Mouse (Mus musculus): ENCODE results near the gene Pibf1. TPM values are rescaled to one million over a fixed set of nuclear protein-coding genes. Genes with fewer than 3 reads are reported as not detected.

Gene Pibf1
- total and polyA plus RNA-seq, 2 experiments from 2014 or later: 4.7 to 10.5 TPM

- TF ChIP-seq CTCF (IDR thresholded peaks at IDR 0.05; ENCODE audit: low read depth) (no peak), EP300 (IDR thresholded peaks at IDR 0.05; ENCODE audit: low read depth) (no peak)
- Histone ChIP-seq H3K36me3 (replicated peaks; ENCODE audit: control insufficient read depth, insufficient read depth, low read length) (no peaks in the 10 kb centered on the region), H3K4me1 (ENCODE audit: control insufficient read depth, insufficient read depth) (no peaks in the 10 kb centered on the region), H3K27ac (ENCODE audit: low read depth) (no peak overlapping the region), H3K4me3 (ENCODE audit: low read depth, low read length) (no peak overlapping the region), H3K9ac (replicated peaks; ENCODE audit: low read depth, low read length) (no peak overlapping the region), H3K4me2 (ENCODE audit: low read depth, low read length) (no peak overlapping the region), H3K9me3 (replicated peaks; ENCODE audit: control insufficient read depth, low read length) (no peaks in the 10 kb centered on the region), H3K27me3 (ENCODE audit: control insufficient read depth, insufficient read depth, low read length) (no peaks in the 10 kb centered on the region)
- DNase-seq (ENCODE audit: low spot score) (no peak), ATAC-seq (ENCODE audit: insufficient read depth, low read depth) (no peak)
- 84% methylated on average over 3 of the region's 3 CpGs for WGBS
Measured at GRCm38 (mm10) chr14:99163051-99163450, 63.8 kb downstream of the Pibf1 start.

- 71% methylated on average over 4 of the region's 4 CpGs for WGBS
- Histone ChIP-seq H3K27ac (ENCODE audit: low read depth) (no peak overlapping the region), H3K27me3 (ENCODE audit: control insufficient read depth, insufficient read depth, low read length) (no peaks in the 10 kb centered on the region), H3K9me3 (replicated peaks; ENCODE audit: control insufficient read depth, low read length) (no peaks in the 10 kb centered on the region), H3K36me3 (replicated peaks; ENCODE audit: control insufficient read depth, insufficient read depth, low read length) (no peaks in the 10 kb centered on the region), H3K9ac (replicated peaks; ENCODE audit: low read depth, low read length) (no peak overlapping the region), H3K4me3 (ENCODE audit: low read depth, low read length) (no peak overlapping the region), H3K4me1 (ENCODE audit: control insufficient read depth, insufficient read depth) (no peaks in the 10 kb centered on the region), H3K4me2 (ENCODE audit: low read depth, low read length) (no peak overlapping the region)
- ATAC-seq (ENCODE audit: insufficient read depth, low read depth) (no peak; the same call in 1 of the 2 replicates), DNase-seq (ENCODE audit: low spot score) (no peak)
- TF ChIP-seq EP300 (IDR thresholded peaks at IDR 0.05; ENCODE audit: low read depth): no peak
- no peak for TF ChIP-seq CTCF (IDR thresholded peaks at IDR 0.05; ENCODE audit: low read depth)
Measured at GRCm38 (mm10) chr14:99174138-99174745, 75.0 kb downstream of the Pibf1 start.

DNA sequence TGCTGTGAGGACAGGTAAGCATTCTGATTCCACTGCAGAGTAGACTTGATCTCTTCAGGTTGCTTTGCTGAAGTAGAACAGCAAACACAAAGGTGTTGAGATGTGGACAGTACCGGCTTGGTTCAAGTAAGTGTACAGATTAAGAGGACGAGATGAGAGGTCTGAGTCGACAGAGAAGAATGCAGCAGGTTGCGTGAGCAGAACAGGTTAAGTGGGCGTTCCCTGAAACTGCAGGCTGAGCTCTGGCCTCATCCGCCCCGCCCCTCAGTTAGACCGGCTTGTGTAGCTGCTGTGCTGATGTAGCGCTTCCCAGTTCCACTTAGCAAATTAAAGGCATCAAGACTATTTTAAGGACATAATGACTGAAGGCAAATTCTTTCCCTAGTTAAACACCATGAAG lies 77.3 kb downstream of the Pibf1 start:
- Histone ChIP-seq H3K9me3 (replicated peaks; ENCODE audit: control insufficient read depth, low read length) (no peaks in the 10 kb centered on the region), H3K27ac (ENCODE audit: low read depth) (no peak overlapping the region), H3K36me3 (replicated peaks; ENCODE audit: control insufficient read depth, insufficient read depth, low read length) (no peaks in the 10 kb centered on the region), H3K4me1 (ENCODE audit: control insufficient read depth, insufficient read depth) (no peaks in the 10 kb centered on the region), H3K27me3 (ENCODE audit: control insufficient read depth, insufficient read depth, low read length) (no peaks in the 10 kb centered on the region), H3K4me2 (ENCODE audit: low read depth, low read length) (no peak overlapping the region), H3K9ac (replicated peaks; ENCODE audit: low read depth, low read length) (no peak overlapping the region), H3K4me3 (ENCODE audit: low read depth, low read length) (no peak overlapping the region)
- no peak for TF ChIP-seq CTCF (IDR thresholded peaks at IDR 0.05; ENCODE audit: low read depth)
- no peak for TF ChIP-seq EP300 (IDR thresholded peaks at IDR 0.05; ENCODE audit: low read depth)
- peak; percentile 74 for ATAC-seq (ENCODE audit: insufficient read depth, low read depth)
- DNase-seq (ENCODE audit: low spot score): peak; percentile 39
- WGBS: 36% methylated on average over 9 of the region's 9 CpGs

- H3K4me2 ChIP-seq (ENCODE audit: low read depth, low read length): no peak overlapping the region
- 65% methylated on average over 5 of the region's 5 CpGs for WGBS
- DNase-seq (ENCODE audit: low spot score) (peak; percentile 89), ATAC-seq (ENCODE audit: insufficient read depth, low read depth) (peak; percentile 88)
- H3K4me1 ChIP-seq (ENCODE audit: control insufficient read depth, insufficient read depth): peaks cover 11% of the 10 kb centered on the region; the same call in 1 of the 2 replicates
- H3K27me3 ChIP-seq (ENCODE audit: control insufficient read depth, insufficient read depth, low read length): no peaks in the 10 kb centered on the region
- no peak overlapping the region for H3K9ac ChIP-seq (replicated peaks; ENCODE audit: low read depth, low read length)
- TF ChIP-seq CTCF (IDR thresholded peaks at IDR 0.05; ENCODE audit: low read depth) (no peak), EP300 (IDR thresholded peaks at IDR 0.05; ENCODE audit: low read depth) (no peak; the same call in 1 of the 2 replicates)
- no peak overlapping the region for H3K4me3 ChIP-seq (ENCODE audit: low read depth, low read length)
- no peaks in the 10 kb centered on the region for H3K36me3 ChIP-seq (replicated peaks; ENCODE audit: control insufficient read depth, insufficient read depth, low read length)
- H3K27ac ChIP-seq (ENCODE audit: low read depth): peak overlapping the region; percentile 55; the same call in 1 of the 2 replicates
- H3K9me3 ChIP-seq (replicated peaks; ENCODE audit: control insufficient read depth, low read length): no peaks in the 10 kb centered on the region
Measured at GRCm38 (mm10) chr14:99190153-99190790, 91.0 kb downstream of the Pibf1 start.

- Histone ChIP-seq H3K4me3 (ENCODE audit: low read depth, low read length) (no peak overlapping the region), H3K36me3 (replicated peaks; ENCODE audit: control insufficient read depth, insufficient read depth, low read length) (no peaks in the 10 kb centered on the region), H3K4me2 (ENCODE audit: low read depth, low read length) (no peak overlapping the region), H3K9ac (replicated peaks; ENCODE audit: low read depth, low read length) (no peak overlapping the region), H3K27ac (ENCODE audit: low read depth) (no peak overlapping the region), H3K27me3 (ENCODE audit: control insufficient read depth, insufficient read depth, low read length) (no peaks in the 10 kb centered on the region), H3K9me3 (replicated peaks; ENCODE audit: control insufficient read depth, low read length) (no peaks in the 10 kb centered on the region), H3K4me1 (ENCODE audit: control insufficient read depth, insufficient read depth) (no peaks in the 10 kb centered on the region)
- DNase-seq (ENCODE audit: low spot score) (no peak), ATAC-seq (ENCODE audit: insufficient read depth, low read depth) (no peak)
- 85% methylated on average over 2 of the region's 2 CpGs for WGBS
- TF ChIP-seq CTCF (IDR thresholded peaks at IDR 0.05; ENCODE audit: low read depth) (no peak), EP300 (IDR thresholded peaks at IDR 0.05; ENCODE audit: low read depth) (no peak)
Measured at GRCm38 (mm10) chr14:99205865-99206264, 106.6 kb downstream of the Pibf1 start.

Data from heart, postnatal 0 days (tissue).